Mouse (Mus musculus) embryonic fibroblast, embryonic 13.5 days (primary cell): ENCODE measurements around the gene Hist4h4.

ENCODE experiments used
- CTCF ChIP-seq: IDR thresholded peaks from 2 replicates; pipeline ENCODE4 v1.5.1; 2011; ENCODE audit warnings: mild to moderate bottlenecking, control low read depth, low read length, moderate library complexity, borderline replicate concordance; ENCODE audit not compliant: insufficient read depth
- POLR2A ChIP-seq: IDR thresholded peaks from 2 replicates; pipeline ENCODE4 v1.6.1; 2011; ENCODE audit warnings: low read depth, mild to moderate bottlenecking, control low read depth, low read length, moderate library complexity

GRCm38 (mm10) chr6:136827516-136827880 is 23.3 kb upstream of the Hist4h4 start, which contains the start of gene BC049715:
- TF ChIP-seq CTCF (no peak), POLR2A (no peak)
